Mouse (Mus musculus) stomach, postnatal 0 days (tissue): ENCODE measurements at regions not wholly inside any gene's neighbourhood (a gene's known extent, or its start where the extent isn't known, plus 50 kb on each side); places are given as distances from the start of the nearest gene placed in this dataset.

Experiments used
- CTCF ChIP-seq: IDR thresholded peaks from 2 replicates; pipeline ENCODE4 v1.5.1; 2016; ENCODE audit warnings: antibody characterized with exemption, low read depth, mild to moderate bottlenecking, moderate library complexity
- EP300 ChIP-seq: optimal IDR thresholded peaks from 2 replicates; pipeline ENCODE3; 2016; ENCODE audit warnings: antibody characterized with exemption

GRCm38 (mm10) chr3:123976475-123976874, 285.8 kb upstream of the Ndst3 start:
- TF ChIP-seq CTCF (no peak), EP300 (no peak)
